Mouse (Mus musculus) c-Kit-positive CD71-positive TER-119-negative erythroid progenitor cells, embryonic 14.5 days (primary cell): ENCODE data around the gene Bmpr1a.
A peak's percentile ranks its signal among the peaks of the same experiment; 100 is the strongest.

Experiments used
- DNase-seq: peaks from one replicate; pipeline ENCODE4 v3.0.0-alpha.2; 2013; ENCODE audit warnings: low read depth

Gene Bmpr1a

DNA sequence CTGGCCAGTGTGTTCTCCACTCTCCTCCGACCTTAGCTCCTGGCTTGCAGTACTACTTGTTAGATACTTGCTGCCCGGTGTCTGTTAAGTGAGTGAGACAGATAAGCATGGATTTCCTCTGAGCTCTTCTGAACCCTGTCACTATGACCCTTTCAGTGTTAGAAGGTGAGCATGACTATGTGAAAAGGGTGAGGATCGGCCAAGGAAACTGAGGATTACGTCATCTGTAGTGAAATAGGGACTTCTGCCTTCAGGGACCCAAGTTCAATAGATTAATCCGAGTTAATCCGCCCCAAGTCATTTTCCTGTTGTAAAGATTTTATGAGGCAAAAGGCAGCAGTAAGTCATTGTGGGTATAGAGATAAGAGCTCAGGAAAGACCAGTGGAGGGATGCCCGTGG, 2.2 kb upstream of the Bmpr1a start:
- no peak for DNase-seq

DNA sequence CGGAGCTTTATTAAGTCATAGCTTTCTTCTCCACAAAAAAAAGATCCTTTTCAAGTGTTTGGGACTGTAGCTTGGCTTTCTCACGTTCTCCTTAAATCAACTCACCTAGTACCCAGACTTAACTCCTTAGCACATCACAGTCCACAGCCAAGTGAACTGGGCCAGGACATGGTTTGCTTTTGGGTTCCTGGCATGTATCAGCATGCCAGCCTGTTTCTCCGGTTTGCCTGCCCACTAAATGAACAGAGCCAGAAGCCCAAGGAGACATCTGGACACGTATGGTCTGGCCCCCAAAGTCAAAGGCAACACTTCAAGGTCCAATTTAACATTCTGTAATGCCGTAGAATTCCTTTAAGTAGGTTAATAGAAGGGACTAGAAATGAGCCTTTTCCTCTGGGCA, 1.2 kb upstream of the Bmpr1a start:
- no peak for DNase-seq

DNA sequence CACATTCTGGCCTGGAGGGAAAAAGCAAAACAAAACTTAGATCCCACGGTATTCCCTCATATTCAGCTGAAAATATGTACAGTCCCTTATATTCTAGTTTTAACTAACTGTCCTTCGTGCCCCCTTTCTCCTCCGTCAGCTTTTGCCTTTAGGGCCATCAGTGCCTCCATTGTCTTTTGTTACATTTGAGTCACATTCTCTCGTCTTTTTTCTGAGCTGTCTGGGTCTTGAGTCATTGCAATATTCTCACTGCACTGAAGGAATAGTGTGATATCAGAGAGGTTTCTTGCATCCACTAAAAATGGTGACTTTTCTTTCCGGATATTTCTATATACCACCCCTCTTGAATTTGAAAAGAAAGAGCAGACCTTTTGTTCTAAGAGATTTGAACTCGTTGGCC, 618 bp upstream of the Bmpr1a start:
- no peak for DNase-seq

DNA sequence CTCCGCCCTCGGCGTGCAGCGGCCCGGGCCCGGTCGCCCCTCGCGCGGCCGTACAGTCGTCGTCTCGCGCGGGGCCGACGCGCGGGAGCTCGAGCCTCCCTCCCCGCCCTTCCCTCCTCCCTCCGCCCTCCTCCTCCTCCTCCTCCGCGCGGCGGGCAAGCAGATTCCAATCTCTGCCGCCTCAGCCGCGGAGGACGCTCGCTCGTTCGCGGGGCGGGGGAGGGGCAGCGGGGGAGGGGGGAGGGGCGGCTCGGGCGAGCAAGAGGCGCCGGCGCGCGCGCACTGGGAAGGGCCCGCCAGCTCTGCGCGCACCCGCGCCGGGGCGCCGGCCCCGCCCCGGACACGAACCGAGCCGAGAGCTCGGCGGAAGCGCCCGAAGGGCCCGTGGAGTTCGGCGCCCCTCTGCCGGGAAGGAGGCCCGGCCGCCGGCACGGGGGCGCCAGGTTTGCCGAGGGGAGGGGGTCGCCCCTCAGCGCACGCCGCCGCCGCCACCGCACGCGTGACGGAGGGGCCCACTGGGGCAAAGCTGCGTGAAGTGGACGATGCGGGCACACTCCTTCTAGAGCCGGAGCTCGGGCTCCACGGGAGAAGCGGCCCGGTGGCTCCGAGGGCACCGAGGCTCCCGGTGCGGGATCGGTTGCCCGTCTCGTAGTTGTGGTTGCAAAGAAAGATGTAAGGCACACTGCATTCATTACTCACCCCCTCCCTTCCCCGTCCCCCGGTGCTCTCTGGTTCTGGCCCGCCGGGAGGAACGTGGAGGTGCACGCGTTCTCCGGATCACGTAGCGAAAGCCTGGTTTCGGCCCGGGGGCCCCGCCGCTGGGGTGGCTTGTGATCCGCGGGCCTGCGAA, 441 bp downstream of the Bmpr1a start:
- DNase-seq, result no peak

DNA sequence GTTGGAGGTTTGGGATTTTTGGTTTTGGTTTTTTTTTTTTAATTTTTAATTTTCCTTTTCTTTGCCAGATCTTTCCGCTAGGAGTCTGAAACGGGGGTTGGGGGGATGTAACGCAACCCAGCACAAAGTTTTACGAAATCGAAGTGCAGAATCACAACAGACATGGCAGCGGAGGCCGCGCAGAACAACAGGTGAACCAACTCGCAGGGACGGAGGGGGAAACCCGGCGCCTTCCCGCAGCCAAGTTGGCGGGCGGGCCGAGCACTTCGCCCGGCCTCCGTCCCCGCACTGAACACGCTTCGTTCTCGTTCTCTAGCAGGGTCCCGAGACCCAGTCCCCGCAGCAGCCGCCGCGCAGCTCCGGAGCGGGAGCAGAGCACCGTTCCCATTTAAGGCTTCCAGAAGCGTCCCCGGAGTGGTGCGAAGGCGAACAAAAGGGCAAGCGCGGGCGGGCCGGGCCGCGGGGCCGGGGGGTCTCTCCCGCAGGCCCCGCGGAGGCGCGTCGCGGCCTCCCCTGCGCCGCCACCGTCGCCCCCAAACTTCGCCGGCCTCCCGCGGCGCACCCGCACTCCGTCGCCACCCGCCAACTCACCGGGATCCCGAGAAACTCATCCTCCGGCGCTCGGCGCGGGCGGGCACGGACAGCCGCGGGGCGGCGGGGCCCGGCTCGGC, 1.2 kb downstream of the Bmpr1a start:
- DNase-seq, result no peak

DNA sequence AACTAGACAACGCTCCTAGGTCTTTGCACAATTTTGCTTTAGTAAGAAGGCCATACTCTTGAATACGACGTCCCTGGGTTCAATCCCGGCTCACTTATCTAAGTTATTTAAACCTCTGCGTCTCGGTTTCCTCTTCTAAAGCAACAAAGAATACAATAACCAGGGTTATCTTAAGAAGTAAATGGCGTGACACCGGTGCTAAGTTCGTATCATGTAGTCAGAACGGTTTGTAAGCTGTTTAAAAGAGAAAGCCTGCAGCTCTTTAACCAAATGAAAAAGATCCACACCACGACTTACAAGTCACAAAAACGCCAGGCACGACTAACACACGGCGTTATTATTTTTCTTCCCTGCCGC, 1.7 kb downstream of the Bmpr1a start:
- DNase-seq, result no peak

DNA sequence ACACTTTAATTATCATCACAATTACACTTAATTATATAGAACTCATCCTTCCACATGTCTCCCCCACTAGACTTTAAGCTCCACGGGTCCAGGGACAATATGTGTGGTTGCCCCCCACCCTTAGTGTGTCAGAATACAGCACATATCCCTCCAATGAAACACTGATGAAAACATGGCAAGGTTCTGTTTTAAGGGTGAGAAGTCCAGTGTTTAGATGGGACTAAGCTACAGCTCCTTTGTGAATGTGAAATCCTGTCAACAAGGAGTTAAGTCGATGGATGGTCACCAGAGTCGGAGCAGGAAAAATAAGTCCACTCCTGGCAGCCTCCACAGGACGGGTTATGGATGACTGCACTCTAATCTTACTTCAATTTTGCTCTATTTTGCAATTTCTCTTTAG, 2.8 kb downstream of the Bmpr1a start:
- no peak for DNase-seq

DNA sequence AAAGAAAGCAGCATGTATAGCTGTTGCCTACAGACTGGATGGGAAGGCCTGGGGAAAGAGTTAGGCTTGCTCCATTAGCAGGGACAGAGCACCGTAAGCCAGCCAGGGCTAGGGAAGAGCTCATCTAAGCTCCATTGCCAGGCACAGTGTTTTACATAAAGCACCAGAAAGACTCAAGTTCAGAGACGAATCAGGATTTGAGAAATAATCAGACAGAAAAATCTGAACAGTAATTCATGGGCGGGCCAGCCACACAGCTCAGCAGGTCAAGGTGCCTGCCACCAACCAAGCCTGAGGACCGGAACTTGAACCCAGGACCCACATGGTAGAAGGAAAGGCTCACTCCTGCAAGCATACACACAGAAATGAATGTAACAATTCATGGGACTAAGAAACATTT, 3.5 kb downstream of the Bmpr1a start:
- DNase-seq, result no peak

DNA sequence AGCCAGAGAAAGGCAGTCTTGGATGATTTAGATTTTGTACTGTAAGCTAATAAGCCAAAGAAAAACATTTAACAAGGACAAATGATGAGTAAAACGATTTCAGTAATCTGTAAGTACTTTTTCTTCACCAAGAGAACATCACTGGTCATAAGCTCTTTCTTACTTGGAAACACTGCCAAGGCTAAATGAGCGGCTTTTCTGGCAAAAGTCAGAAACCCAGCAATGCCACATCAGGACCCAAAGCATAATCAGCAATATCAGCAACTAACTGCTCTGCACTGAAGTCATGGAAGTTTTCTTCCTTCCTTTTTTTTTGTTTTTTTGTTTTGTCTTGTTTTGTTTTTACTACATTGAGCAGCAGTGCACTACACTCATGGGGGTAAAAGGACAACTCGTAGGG, 5.8 kb downstream of the Bmpr1a start:
- no peak for DNase-seq

DNA sequence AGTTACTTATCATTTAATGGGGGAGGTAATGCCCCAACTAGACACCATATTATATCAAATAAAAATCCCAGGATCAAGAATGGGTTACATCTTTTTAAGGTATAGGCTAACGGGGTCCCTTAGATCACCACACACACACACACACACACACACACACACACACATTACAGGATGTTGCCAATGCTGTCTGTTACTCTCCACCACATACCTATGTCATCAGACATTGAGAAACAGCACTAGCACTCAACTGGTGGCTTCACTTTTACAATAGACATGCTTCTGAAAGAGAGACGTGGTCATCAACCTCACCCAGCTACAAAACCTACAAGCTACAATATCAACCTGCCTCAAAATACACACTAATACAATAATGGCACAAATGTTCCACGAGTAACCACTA, 9.5 kb downstream of the Bmpr1a start:
- no peak for DNase-seq

DNA sequence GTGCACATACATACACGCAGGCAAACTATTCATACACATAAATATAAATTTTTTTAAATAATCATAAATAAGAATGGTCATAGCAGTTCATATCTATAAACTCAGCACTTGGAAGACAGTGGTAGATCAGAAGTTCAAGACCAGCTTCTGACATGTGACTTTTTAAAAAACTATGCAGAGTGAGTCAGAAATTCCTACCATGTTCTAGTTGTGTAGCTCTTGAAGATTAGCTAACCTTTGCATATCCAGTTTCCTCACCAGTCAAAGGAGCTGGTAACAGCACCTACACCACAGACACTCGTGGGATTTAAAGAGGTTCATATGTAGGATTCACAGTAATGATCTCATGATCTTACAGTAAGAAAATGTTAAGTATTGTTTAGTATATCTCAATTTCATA, 10.5 kb downstream of the Bmpr1a start:
- no peak for DNase-seq

DNA sequence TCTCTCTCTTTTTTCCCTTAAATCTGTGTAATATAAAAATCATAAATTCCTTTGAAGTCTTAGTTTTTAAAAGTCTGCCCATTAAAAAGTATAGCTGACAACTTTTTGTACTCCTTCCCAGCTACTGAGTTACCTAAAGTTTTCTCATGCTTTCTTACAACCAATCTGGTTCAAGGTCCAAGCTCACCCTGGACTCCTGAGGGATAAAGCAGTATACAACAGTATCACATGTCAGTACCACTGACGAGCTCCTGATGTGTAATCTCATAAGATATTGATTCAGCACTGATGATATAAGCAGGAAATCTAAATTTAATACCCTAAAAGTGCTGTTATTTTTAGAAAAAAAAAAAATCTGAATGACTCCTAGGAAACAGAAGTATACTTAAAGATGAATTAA, 12.2 kb downstream of the Bmpr1a start:
- DNase-seq, result no peak

DNA sequence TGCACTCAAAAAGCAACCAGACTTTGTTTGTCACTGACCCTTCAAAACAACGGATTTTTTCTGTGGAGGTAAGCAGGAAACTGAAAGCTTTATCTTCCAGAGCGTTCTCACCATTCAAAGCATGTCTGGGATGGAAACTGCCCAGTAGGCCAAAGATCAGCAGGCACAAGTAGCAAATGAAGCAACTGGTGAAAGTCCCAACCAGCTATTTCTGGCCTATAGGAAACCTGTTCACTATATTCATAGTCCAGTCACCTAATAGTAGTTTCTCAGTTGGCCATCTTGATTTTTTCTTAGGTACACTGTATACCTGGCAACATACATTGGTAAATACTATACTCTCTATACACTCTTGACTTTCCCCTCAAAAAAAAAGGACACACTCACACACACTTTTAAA, 13.2 kb downstream of the Bmpr1a start:
- DNase-seq, result no peak

DNA sequence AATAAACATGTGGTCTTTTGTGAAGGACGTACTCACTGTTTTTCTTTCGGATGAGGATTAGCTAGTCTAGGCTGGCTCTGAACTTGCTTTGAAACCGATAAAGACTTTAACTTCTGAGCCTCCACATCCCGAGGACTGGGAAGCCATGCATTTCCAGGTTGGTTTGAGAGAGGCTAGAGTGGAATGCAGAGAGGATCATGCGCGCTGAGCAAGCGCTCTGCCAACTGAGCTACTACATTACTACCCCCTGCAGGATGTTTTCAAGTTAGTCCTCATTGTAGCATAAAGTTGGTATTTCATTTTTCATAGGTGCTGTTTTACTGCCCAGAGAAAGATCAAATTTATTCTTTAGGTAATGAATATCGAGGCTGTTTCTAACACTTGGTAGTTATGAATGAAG, 17.0 kb downstream of the Bmpr1a start:
- no peak for DNase-seq

DNA sequence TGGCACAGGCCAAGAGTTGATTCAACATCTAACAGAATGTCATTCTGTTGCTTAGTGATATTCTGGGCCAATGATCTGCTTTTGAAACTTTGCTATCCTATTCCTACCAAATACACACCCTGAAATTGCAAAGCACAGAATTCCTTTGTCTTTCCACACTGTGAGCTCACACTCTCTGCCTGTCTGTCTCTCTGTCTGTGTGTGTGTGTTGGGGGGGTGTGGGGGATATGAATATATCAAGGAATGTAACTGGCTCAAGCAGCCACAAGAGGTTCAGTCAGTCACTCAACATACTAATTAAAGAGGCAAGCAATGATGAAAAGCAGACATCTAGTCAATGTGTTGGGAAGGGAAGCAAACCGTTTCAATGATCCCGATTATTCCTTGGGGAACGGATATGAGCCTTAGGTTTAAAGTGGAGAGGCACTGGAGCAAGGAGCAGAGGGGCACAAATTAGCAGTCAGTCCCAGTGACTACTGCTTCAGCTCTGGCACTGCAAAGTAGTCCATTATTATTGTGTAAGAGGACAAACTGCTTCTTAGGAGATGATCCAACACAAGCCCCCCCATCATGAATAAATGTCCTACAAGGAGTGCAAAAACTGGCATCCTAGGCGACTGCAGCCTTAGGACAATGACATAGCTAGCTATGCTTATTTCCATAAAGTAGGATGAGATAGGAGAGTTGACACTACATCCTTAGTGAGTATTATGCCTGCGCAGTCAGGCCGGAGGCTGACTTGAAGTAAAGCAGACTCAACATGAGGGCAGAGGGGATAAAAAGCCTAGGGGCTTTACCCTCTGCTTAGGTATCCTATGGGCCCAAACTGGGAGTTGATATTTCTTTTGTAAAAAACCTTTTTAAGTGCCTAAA, 19.4 kb downstream of the Bmpr1a start:
- no peak for DNase-seq

DNA sequence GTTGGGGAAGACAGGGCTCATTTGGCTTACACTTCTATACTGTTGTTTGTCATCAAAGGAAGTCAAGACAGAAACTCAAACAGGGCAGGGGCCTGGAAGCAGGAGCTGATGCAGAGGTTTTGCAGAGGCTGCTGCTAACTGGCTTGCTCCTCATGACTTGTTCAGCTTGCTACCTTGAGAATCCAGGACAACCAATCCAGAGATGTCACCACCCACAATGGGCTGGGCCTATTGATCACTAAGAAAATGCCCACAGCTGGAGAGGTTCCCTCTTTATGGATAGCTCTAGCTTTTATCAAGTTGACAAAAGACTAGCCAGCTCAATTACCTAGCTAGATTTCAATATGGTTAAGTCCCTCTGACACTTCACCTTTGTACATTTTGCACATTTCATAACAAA, 31.6 kb downstream of the Bmpr1a start:
- no peak for DNase-seq

DNA sequence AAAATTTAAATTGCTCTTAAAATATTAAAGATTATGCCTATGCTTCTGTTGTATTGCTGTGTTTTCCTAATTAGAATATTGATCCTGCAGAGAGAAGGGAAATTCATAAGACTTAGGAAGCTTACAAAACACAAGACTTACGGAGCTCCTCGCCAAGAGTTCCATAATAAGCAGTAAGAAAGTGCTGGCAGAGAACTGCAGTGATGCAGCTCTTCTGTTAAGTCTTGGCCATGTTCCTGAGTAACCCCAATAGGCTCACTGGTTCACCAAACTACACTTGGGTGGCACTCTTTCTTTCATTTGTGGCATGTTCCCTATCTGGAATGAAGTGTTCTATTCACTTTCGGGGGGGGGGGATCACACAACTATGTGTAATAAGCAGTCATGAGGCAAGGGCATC, 36.9 kb downstream of the Bmpr1a start:
- DNase-seq, result no peak

DNA sequence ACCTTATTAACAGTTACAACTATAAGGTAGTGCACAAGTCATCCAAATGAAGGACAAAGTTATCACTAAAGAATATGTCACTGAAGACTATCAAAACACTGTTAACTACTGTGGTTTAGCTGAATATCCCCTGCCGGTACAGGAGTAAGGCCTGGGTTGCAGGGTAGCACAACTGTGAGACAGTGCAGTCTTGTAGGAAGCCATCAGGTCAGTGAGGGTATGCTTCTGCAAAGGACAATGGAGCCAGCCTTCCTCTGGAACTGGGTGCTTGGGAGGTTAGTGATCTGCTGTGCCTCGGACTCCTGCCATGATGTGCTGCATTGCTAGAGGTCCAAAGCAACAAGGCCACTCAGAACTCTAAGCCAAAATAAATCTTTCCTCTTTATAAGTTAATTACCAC, 43.8 kb downstream of the Bmpr1a start:
- no peak for DNase-seq

DNA sequence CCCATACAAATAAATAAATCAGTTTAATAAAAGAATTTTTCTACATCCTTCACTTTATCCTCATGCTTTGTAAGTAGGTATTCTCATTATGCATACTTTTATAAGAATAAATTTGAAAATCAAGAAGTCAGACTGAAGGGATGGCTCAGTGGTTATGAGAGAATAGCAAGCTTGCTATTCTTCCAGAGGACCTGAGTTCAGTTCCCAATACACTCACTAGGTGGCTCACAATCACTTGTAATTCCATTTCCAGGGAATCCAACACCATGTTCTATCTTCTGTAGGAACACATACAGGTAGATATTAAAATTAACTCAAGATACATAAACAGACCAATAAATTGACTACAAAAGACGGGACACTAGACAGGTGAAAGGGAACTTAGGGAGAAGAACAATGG, 44.3 kb downstream of the Bmpr1a start:
- DNase-seq, result peak; percentile 4

DNA sequence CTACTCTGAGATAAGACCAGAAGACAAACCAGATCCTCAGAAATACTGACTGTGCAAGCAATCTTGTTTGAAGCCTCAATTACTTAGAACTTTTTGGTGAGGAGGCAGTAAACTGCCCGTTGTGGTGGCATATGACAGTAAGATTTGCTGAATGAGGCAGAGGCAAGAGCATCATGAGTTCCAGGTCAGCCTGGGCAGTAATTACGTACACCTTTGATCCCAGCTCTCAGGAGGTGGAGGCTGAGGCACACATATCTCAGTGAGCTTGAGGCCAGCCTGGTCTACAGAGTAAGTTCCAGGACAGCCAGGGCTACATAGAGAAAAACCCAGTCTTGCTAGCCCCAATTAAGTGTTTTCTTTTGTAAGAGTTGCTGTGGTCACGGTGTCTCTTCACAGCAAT, 48.9 kb downstream of the Bmpr1a start:
- DNase-seq, result no peak

DNA sequence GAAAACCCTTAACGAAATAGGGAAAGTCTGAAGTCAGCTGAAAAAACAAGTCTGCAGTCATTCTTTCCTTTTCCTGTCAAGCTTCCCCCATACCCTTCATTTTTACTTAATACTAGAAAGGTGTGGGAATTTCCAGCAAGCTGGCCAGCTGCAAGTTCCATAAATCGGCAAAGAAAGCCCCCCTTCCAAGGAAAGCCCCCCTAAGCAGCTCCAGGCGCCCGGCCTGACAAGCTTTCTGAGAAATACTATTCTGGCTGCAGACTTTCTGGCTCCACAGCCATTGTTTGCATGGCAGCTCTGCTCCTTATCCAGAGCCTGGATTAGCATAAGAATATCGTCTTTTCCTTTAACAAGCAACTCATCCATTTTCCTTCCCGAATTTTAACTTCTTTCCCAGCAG, 49.5 kb downstream of the Bmpr1a start:
- no peak for DNase-seq

DNA sequence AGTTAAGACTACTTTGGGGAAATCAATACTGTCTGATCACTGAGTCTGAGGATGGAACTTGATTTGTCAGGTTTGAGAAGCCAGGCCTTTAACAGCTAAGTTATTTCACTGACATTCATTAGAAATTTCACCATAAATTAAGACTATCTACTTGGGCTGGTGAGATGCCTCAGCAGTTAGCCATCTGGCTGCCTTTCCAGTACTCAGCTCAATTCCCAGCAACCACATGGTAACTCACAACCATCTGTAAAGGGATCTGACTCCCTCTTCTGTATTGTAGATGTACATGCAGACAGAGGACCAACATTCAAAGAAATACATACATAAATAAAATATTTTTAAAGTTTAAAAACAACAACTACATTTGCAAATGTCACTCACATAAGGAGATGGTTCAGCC, 51.3 kb downstream of the Bmpr1a start:
- no peak for DNase-seq

DNA sequence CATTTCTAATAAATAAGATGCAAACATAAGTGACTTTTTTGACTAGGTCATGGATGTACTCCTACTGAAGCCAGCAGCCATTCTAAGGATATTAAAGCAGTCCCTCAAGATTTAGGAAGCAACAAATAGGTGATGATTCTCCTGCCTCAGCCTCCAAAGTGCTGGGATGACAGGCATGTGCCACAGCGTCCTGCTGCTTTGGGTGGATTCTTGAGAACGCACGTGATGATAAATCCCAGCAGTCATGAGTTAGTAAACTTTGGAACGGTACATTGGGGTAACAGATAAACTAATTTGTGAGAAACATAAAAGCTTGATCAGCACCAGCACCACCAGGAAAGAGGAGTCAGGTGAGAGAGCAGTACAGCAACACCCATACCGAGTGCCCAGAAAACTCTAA, 52.7 kb downstream of the Bmpr1a start:
- DNase-seq, result no peak
